Mouse (Mus musculus): Measurements from ENCODE around the gene Castor1.

The Castor1 gene

DNA sequence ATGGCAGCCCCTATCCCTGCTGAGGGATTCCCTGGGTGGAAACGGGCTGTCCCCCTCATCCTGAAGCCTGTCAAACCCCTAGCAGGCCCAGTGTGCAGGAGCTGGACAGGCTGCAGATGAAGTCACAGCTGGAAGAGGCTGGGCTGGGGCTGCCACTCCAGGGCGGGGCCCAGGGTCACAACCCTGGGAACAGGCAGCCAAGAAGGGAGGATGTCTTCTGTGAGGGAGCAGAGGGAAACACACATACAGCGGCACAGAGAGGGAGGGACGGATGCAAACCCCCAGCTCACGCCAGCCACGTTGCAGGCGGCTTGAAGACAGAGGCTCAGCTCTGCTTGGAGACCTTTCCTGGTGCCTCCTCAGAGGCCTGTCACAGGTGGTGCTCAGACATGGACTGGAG, 46.0 kb downstream of the Castor1 start:
- peak; percentile 45 for DNase-seq

DNA sequence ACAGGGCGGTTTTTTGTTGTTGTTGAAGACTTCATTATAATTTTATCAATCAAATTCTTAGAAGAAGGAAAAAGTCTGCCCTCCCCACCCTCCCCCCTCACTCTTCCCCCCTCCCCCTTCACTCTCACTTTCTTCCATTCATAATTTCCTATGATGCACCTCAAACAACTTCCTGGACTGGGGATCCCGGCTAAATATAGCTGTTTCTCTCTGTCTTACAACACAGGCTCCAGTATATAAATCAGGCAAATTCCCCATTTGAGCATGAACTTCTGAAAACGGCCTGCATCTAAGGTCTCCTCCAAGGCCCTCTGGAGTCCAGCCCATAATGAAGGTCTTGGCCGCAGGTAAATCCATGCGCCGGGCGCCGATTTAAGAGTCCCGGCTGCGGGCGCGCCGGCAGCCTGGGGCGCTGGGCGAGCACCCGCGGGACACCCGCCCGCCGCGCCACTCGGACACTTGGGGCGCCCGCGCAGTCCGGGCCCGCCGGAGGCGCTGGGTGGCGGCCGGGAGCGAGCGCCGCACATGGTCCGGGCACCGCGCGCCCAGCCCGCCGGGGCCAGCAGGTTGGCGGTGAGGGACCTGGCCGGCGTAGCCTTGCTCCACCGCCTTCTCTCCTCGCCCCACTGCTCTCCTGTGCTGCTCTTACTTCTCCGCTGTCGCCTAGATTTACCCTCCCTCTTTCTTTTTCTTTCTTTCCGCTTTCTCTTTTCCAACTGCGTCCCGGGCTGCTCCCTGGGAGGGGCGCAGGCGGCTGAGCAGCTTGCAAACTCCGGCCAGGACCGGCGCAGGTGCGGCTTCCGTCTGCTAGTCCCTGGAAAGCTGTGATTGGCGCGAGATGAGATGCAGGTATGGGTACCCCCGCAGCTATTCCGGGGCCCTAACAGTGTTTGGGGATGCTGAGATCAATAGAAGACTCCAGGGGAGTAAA, 48.5 kb downstream of the Castor1 start:
- peak; percentile 65 for DNase-seq

DNA sequence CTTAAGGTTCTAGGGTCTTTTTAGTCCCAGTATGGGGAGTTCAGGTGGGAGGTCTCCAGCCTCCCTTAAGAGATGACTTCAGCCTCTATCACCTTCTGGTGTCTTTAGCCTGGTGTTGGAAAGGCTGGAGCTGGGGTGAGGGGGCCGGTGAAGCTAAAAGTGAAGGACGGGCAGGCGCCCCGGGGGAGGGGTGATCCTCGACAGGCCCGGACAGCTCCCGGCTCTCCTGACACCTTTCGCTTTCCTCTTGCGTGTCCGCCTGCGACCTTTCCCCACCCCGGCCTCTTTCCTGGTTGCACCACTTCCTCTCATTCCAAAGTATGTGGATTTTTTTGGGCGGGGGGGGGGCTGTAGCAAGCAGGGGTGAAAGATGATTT, 49.2 kb downstream of the Castor1 start:
- DNase-seq = no peak

DNA sequence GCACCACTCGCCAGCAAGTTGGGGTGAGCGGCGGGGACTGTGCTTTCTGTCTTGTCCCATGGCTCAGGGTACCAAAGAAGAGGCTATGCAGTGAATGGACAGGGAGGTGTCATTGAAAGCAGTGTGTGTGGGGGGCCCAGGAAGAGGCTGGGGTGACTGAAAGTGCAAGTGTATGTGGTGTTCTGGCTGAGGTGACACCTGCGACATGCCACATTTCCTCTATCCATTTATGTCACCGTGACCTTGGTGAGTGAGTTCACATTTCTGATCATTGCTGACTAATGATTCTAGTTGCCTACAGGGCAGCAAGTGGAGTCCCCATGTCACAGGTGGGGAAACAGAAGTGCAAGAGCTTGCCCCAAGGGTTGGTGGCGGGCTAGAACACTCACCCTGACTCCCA, 50.5 kb downstream of the Castor1 start:
- DNase-seq = no peak

DNA sequence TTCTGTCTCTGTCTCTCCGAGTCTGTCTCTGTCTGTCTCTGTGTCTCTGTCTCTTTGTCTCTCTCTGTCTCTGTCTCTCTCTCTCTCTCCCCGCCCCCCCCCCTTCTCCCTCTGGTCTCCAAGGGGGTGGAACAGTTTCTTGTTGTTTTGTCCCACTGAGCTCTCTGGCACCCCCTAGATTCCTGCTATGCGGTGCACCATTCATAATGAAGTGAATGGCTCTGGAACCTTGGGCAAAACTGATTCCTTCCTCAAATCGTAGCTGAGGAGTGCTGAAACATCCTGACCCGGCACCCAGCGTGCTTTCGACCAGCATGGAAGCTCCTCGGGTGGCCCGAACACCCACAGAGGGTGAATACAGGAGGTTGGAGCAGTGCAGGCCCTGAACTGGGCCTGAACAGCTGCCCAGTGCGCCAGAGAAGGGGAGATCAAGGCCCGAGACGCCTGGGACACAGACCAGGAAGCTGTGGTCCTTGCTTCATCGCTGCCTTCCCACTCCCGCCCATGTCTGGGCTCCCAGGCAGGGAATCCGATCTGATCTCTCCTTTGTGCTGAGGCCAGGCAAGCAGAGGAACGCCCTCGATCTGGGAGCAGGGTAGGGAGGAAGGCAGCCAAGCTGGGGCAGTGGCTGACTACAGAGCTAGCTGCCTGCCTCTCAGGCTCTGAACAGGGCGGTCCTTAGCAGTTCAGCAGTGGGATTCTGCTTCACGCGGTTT, 52.9 kb downstream of the Castor1 start:
- DNase-seq = peak; percentile 46

DNA sequence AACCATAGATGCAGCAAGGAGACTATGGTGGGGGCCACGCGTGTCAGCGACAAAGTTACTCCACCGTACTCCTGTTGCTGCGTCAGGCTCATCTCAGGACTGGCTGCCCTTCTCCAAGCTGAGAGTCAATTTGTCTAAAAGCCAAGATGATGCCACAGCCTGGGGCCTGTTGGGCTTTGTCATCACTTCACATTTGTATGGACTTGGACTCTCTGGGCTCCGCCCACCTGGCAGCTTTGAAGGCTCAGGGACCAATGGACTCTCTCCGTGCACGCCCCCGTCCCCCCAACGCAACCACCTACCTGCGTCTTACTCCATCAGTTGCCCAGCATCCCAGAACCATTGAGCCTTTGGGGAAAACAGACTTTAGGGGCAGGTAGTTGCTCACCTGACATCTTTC, 53.5 kb downstream of the Castor1 start:
- no peak for DNase-seq

All from lung, postnatal 14 days (tissue).